Mouse (Mus musculus) heart, postnatal 0 days (tissue): Measurements from ENCODE around the gene Fam166b.

Experiments used
- CTCF ChIP-seq: IDR thresholded peaks from 2 replicates; pipeline ENCODE4 v1.5.1; 2016; ENCODE audit warnings: antibody characterized with exemption, control low read depth, low read depth
- EP300 ChIP-seq: IDR thresholded peaks from 2 replicates; pipeline ENCODE4 v1.6.1; 2016; ENCODE audit warnings: antibody characterized with exemption, low read depth

- TF ChIP-seq CTCF (no peak), EP300 (no peak)
Measured at GRCm38 (mm10) chr4:43428180-43428861, 613 bp downstream of the Fam166b start.
